Mouse (Mus musculus) adrenal gland, postnatal 4 days (tissue): ENCODE results near the gene Fbxo31. TPM values are rescaled to one million over a fixed set of nuclear protein-coding genes. Genes with fewer than 3 reads are reported as not detected.

Source experiments
- total RNA-seq, 2 experiments: library from RNA; stranded (reverse); gene quantifications; 2 replicates each; pipeline ENCODE4 v1.2.3; 2021

The Fbxo31 gene
- total RNA-seq, 2 experiments from 2014 or later, result 25.5 to 30.5 TPM

Other genes with a start within 250 kb of the Fbxo31 start
- not detected for gene 1700018B08Rik, start 34.5 kb downstream of the Fbxo31 start, total RNA-seq
- gene Map1lc3b, start 11.6 kb upstream of the Fbxo31 start, total RNA-seq, result 100 to 1,000 TPM; 131 to 133 TPM
- gene Zcchc14, start 74.1 kb upstream of the Fbxo31 start, total RNA-seq, result 10 to 100 TPM; 60.9 to 65.2 TPM
- 1 to 10 TPM; 5.0 to 5.8 TPM for gene Jph3, start 150.8 kb upstream of the Fbxo31 start, total RNA-seq